Mouse (Mus musculus): ENCODE measurements around the gene Galnt9. TPM values are rescaled to one million over a fixed set of nuclear protein-coding genes. Genes with fewer than 3 reads are reported as not detected.
A peak's percentile ranks its signal among the peaks of the same experiment; 100 is the strongest.

Gene Galnt9
- total RNA-seq, 1 experiment, result 0.40 TPM

DNA sequence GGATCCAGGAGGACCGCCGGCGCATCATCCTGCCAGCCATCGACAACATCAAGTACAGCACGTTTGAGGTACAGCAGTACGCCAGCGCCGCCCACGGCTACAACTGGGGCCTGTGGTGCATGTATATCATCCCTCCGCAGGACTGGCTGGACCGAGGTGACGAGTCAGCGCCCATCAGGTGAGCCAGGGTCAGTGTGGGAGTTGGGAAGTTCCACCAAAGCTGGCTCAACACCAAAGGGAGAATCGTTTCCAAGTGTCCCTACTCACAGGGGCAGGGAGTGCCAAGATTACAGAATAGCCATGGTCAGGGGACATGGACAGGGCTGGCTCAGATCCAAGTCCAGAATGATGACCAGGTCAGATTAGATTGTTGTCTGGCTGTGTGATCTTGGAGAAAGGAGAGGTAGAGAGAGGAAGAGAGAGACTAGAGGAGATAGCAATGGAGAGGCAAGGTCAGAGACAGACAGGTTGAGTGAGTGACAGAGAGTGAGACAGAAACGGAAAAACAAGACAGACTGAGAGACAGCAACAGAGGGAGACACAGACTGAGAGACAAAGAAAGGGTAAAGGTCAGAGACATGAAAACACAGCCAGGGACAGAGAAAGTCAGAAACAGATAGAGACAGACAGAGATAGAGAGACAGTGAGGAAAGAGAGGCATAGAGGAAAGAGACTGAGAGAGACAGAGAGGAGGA lies 52.1 kb downstream of the Galnt9 start:
- TF ChIP-seq CHD2 (IDR thresholded peaks at IDR 0.05; ENCODE audit: low read depth, low read length) (no peak), HCFC1 (IDR thresholded peaks at IDR 0.05; ENCODE audit: borderline replicate concordance, insufficient read depth, low read length) (no peak), ZNF384 (IDR thresholded peaks at IDR 0.05; ENCODE audit: low read depth, low read length) (no peak), ZC3H11A (IDR thresholded peaks at IDR 0.05; ENCODE audit: borderline replicate concordance, low read depth, low read length) (no peak)
- H3K4me3 ChIP-seq (ENCODE audit: insufficient read depth in 1 of 2, low read depth in 1 of 2, low read length in 2 of 2, poor library complexity in 1 of 2, severe bottlenecking in 1 of 2), result no peak overlapping the region
- no peaks in the 10 kb centered on the region for H3K36me3 ChIP-seq (ENCODE audit: control insufficient read depth, insufficient read depth, low read length, poor library complexity, severe bottlenecking)
- no peaks in the 10 kb centered on the region for H3K9me3 ChIP-seq (ENCODE audit: control insufficient read depth, insufficient read depth, low read depth, low read length)
- no peaks in the 10 kb centered on the region for H3K4me1 ChIP-seq (ENCODE audit: control insufficient read depth in 2 of 2, insufficient read depth in 2 of 2, low read length in 2 of 2, poor library complexity in 1 of 2)
- no peak overlapping the region for H3K9ac ChIP-seq (ENCODE audit: insufficient read depth, low read depth, low read length, poor library complexity, severe bottlenecking)
- no peak overlapping the region for H3K27ac ChIP-seq (ENCODE audit: insufficient read depth, low read depth, low read length, poor library complexity, severe bottlenecking)
- in situ Hi-C loops (cut with MboI; ENCODE audit: low sequenced_read_pairs in 2 of 2, unreplicated experiment in 2 of 2), result no loop called here
- DNase-seq (ENCODE audit: low read depth, low spot score), result no peak

- TF ChIP-seq HCFC1 (IDR thresholded peaks at IDR 0.05; ENCODE audit: borderline replicate concordance, insufficient read depth, low read length), result no peak
- no peak for TF ChIP-seq CHD2 (IDR thresholded peaks at IDR 0.05; ENCODE audit: low read depth, low read length)
Observed at GRCm38 (mm10) chr5:110597502-110597901, 53.3 kb downstream of the Galnt9 start.

GRCm38 (mm10) chr5:110598298-110599095 lies 54.3 kb downstream of the Galnt9 start:
- no peak for DNase-seq (ENCODE audit: low read depth, low spot score)
- no peaks in the 10 kb centered on the region for H3K36me3 ChIP-seq (ENCODE audit: control insufficient read depth, insufficient read depth, low read length, poor library complexity, severe bottlenecking)
- H3K27ac ChIP-seq (ENCODE audit: insufficient read depth, low read depth, low read length, poor library complexity, severe bottlenecking), result peak overlapping the region; percentile 18; the same call in 1 of the 2 replicates
- H3K4me1 ChIP-seq (ENCODE audit: control insufficient read depth in 2 of 2, insufficient read depth in 2 of 2, low read length in 2 of 2, poor library complexity in 1 of 2), result no peaks in the 10 kb centered on the region; a peak in 1 of 4 replicates
- in situ Hi-C loops (cut with MboI; ENCODE audit: low sequenced_read_pairs in 2 of 2, unreplicated experiment in 2 of 2), result no loop called here
- H3K4me3 ChIP-seq (ENCODE audit: insufficient read depth in 1 of 2, low read depth in 1 of 2, low read length in 2 of 2, poor library complexity in 1 of 2, severe bottlenecking in 1 of 2), result no peak overlapping the region
- TF ChIP-seq ZC3H11A (IDR thresholded peaks at IDR 0.05; ENCODE audit: borderline replicate concordance, low read depth, low read length), result no peak
- no peak for TF ChIP-seq MAFK (IDR thresholded peaks at IDR 0.05; ENCODE audit: insufficient read depth, low read depth, low read length)
- TF ChIP-seq HCFC1 (IDR thresholded peaks at IDR 0.05; ENCODE audit: borderline replicate concordance, insufficient read depth, low read length), result no peak
- no peak overlapping the region for H3K9ac ChIP-seq (ENCODE audit: insufficient read depth, low read depth, low read length, poor library complexity, severe bottlenecking)
- H3K9me3 ChIP-seq (ENCODE audit: control insufficient read depth, insufficient read depth, low read depth, low read length), result no peaks in the 10 kb centered on the region

More at GRCm38 (mm10) chr5:110597502-110597901, 53.3 kb downstream of the Galnt9 start:
- no peaks in the 10 kb centered on the region for H3K36me3 ChIP-seq (ENCODE audit: control insufficient read depth, insufficient read depth, low read length, poor library complexity, severe bottlenecking)
- DNase-seq (ENCODE audit: low read depth, low spot score), result no peak
- H3K27ac ChIP-seq (ENCODE audit: insufficient read depth, low read depth, low read length, poor library complexity, severe bottlenecking), result no peak overlapping the region
- no peak overlapping the region for H3K4me3 ChIP-seq (ENCODE audit: insufficient read depth in 1 of 2, low read depth in 1 of 2, low read length in 2 of 2, poor library complexity in 1 of 2, severe bottlenecking in 1 of 2)
- no peaks in the 10 kb centered on the region for H3K4me1 ChIP-seq (ENCODE audit: control insufficient read depth in 2 of 2, insufficient read depth in 2 of 2, low read length in 2 of 2, poor library complexity in 1 of 2)
- H3K9me3 ChIP-seq (ENCODE audit: control insufficient read depth, insufficient read depth, low read depth, low read length), result no peaks in the 10 kb centered on the region
- no peak overlapping the region for H3K9ac ChIP-seq (ENCODE audit: insufficient read depth, low read depth, low read length, poor library complexity, severe bottlenecking)
- in situ Hi-C loops (cut with MboI; ENCODE audit: low sequenced_read_pairs in 2 of 2, unreplicated experiment in 2 of 2), result no loop called here

DNA sequence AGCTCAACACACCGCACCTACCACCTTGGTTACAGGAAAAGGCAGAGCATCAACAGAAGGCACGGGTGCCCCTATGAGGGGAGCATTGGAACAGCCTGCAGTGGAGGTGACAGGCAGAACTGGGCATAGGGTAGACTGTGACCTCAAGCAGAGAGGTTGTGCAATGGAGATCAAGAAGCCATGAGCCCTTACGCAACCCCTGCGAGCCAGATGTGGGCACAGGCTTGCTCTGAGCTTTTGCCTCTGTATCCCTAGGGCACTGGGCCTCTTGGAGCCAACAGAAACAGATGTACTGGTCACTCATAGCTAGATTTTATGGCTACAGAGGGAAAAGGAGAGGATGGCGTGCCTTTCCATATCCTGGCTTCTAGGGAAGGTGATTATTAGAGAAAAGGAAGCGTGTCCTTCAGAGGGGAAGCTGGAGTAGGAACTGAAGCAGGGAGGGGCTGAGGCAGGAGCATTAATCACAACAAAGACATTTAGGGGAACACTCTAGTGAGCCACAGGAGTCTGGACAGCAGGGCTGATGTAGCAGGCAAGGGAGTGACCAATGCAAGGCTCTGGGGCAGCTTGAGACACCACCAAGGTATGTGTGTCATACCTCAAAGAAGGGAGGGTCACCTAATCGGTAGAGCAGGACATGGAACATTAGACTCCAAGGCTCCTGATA lies 59.0 kb downstream of the Galnt9 start:
- in situ Hi-C loops (cut with MboI; ENCODE audit: low sequenced_read_pairs in 2 of 2, unreplicated experiment in 2 of 2), result no loop called here

More for the DNA sequence above, 59.0 kb downstream of the Galnt9 start:
- no peak for DNase-seq (ENCODE audit: low read depth, low spot score)
- Histone ChIP-seq H3K9me3 (ENCODE audit: control insufficient read depth, insufficient read depth, low read depth, low read length) (no peaks in the 10 kb centered on the region), H3K4me1 (ENCODE audit: control insufficient read depth in 2 of 2, insufficient read depth in 2 of 2, low read length in 2 of 2, poor library complexity in 1 of 2) (no peaks in the 10 kb centered on the region; a peak in 1 of 4 replicates), H3K9ac (ENCODE audit: insufficient read depth, low read depth, low read length, poor library complexity, severe bottlenecking) (no peak overlapping the region), H3K27ac (ENCODE audit: insufficient read depth, low read depth, low read length, poor library complexity, severe bottlenecking) (no peak overlapping the region), H3K4me3 (ENCODE audit: insufficient read depth in 1 of 2, low read depth in 1 of 2, low read length in 2 of 2, poor library complexity in 1 of 2, severe bottlenecking in 1 of 2) (no peak overlapping the region), H3K36me3 (ENCODE audit: control insufficient read depth, insufficient read depth, low read length, poor library complexity, severe bottlenecking) (no peaks in the 10 kb centered on the region)
- TF ChIP-seq CHD2 (IDR thresholded peaks at IDR 0.05; ENCODE audit: low read depth, low read length) (no peak), HCFC1 (IDR thresholded peaks at IDR 0.05; ENCODE audit: borderline replicate concordance, insufficient read depth, low read length) (no peak), ZC3H11A (IDR thresholded peaks at IDR 0.05; ENCODE audit: borderline replicate concordance, low read depth, low read length) (no peak), MAFK (IDR thresholded peaks at IDR 0.05; ENCODE audit: insufficient read depth, low read depth, low read length) (no peak), ZNF384 (IDR thresholded peaks at IDR 0.05; ENCODE audit: low read depth, low read length) (no peak)
